Mouse (Mus musculus): Measurements from ENCODE around the gene Rnh1. TPM values are rescaled to one million over a fixed set of nuclear protein-coding genes. Genes with fewer than 3 reads are reported as not detected.
A peak's percentile ranks its signal among the peaks of the same experiment; 100 is the strongest.

The Rnh1 gene
- polyA plus RNA-seq, 1 experiment from 2014 or later = 160 TPM

GRCm38 (mm10) chr7:141190220-141190619 lies 17.6 kb upstream of the Rnh1 start:
- no peaks in the 10 kb centered on the region for H3K9me3 ChIP-seq (ENCODE audit: control insufficient read depth, low read length)

GRCm38 (mm10) chr7:141188733-141189132 lies 16.1 kb upstream of the Rnh1 start:
- no peak overlapping the region for H3K4me2 ChIP-seq (ENCODE audit: low read depth, low read length)
- no peak overlapping the region for H3K27ac ChIP-seq (replicated peaks; ENCODE audit: low read depth, low read length)
- peaks cover 11% of the 10 kb centered on the region for H3K4me1 ChIP-seq (ENCODE audit: control insufficient read depth, insufficient read depth, low read length)
- no peak overlapping the region for H3K4me3 ChIP-seq (ENCODE audit: low read depth, low read length)
- H3K36me3 ChIP-seq (ENCODE audit: control insufficient read depth, insufficient read depth, low read length) = peaks cover 34% of the 10 kb centered on the region
- no peaks in the 10 kb centered on the region for H3K27me3 ChIP-seq (replicated peaks; ENCODE audit: control insufficient read depth, insufficient read depth, low read length)
- ATAC-seq (ENCODE audit: low read depth) = no peak
- H3K9ac ChIP-seq (ENCODE audit: low read depth, low read length) = no peak overlapping the region
- H3K9me3 ChIP-seq (ENCODE audit: control insufficient read depth, low read length) = no peaks in the 10 kb centered on the region
- no peak for DNase-seq (ENCODE audit: low spot score)
- WGBS = 91% methylated on average over 3 of the region's 3 CpGs

More at GRCm38 (mm10) chr7:141190220-141190619, 17.6 kb upstream of the Rnh1 start:
- Histone ChIP-seq H3K4me3 (ENCODE audit: low read depth, low read length) (no peak overlapping the region), H3K27ac (replicated peaks; ENCODE audit: low read depth, low read length) (no peak overlapping the region), H3K4me2 (ENCODE audit: low read depth, low read length) (no peak overlapping the region), H3K4me1 (ENCODE audit: control insufficient read depth, insufficient read depth, low read length) (peaks cover 11% of the 10 kb centered on the region), H3K36me3 (ENCODE audit: control insufficient read depth, insufficient read depth, low read length) (peaks cover 34% of the 10 kb centered on the region), H3K27me3 (replicated peaks; ENCODE audit: control insufficient read depth, insufficient read depth, low read length) (no peaks in the 10 kb centered on the region), H3K9ac (ENCODE audit: low read depth, low read length) (no peak overlapping the region)
- 82% methylated on average over 3 of the region's 3 CpGs for WGBS
- DNase-seq (ENCODE audit: low spot score) (no peak), ATAC-seq (ENCODE audit: low read depth) (no peak)

- ATAC-seq (ENCODE audit: low read depth) (no peak), DNase-seq (ENCODE audit: low spot score) (no peak)
- peaks cover 11% of the 10 kb centered on the region for H3K4me1 ChIP-seq (ENCODE audit: control insufficient read depth, insufficient read depth, low read length)
- peaks cover 34% of the 10 kb centered on the region for H3K36me3 ChIP-seq (ENCODE audit: control insufficient read depth, insufficient read depth, low read length)
- H3K9ac ChIP-seq (ENCODE audit: low read depth, low read length) = no peak overlapping the region
- H3K9me3 ChIP-seq (ENCODE audit: control insufficient read depth, low read length) = no peaks in the 10 kb centered on the region
- no peak overlapping the region for H3K4me3 ChIP-seq (ENCODE audit: low read depth, low read length)
- H3K4me2 ChIP-seq (ENCODE audit: low read depth, low read length) = no peak overlapping the region
- H3K27me3 ChIP-seq (replicated peaks; ENCODE audit: control insufficient read depth, insufficient read depth, low read length) = no peaks in the 10 kb centered on the region
- H3K27ac ChIP-seq (replicated peaks; ENCODE audit: low read depth, low read length) = no peak overlapping the region
- WGBS = 74% methylated on average over 3 of the region's 3 CpGs
These were observed 15.5 kb upstream of the Rnh1 start for GRCm38 (mm10) chr7:141188194-141188593.

DNA sequence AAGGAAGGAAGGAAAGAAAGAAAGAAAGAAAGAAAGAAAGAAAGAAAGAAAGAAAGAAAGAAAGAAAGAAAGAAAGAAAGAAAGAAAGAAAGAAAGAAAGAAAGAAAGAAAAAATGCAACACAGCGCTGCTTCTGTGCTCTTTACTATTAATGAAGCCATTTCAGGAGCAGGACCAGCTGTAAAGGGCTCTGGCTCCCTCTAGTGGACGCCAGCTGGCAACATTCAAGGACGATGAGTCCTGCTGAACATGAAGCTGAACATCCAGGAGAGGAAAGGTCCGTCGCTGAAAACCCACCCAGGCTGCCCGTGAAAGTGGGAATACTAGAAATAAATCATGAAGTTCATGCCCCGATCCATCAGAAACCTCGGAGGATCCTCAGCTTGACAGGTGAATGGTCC lies 3.5 kb upstream of the Rnh1 start:
- no peak overlapping the region for H3K4me3 ChIP-seq (ENCODE audit: low read depth, low read length)
- no peak for ATAC-seq (ENCODE audit: low read depth)
- H3K27ac ChIP-seq (replicated peaks; ENCODE audit: low read depth, low read length) = no peak overlapping the region
- H3K4me1 ChIP-seq (ENCODE audit: control insufficient read depth, insufficient read depth, low read length) = peaks cover 6% of the 10 kb centered on the region; the same call in 1 of the 2 replicates
- no peaks in the 10 kb centered on the region for H3K9me3 ChIP-seq (ENCODE audit: control insufficient read depth, low read length)
- DNase-seq (ENCODE audit: low spot score) = peak; percentile 92
- H3K9ac ChIP-seq (ENCODE audit: low read depth, low read length) = peak overlapping the region; percentile 25; the same call in 1 of the 2 replicates
- no peaks in the 10 kb centered on the region for H3K36me3 ChIP-seq (ENCODE audit: control insufficient read depth, insufficient read depth, low read length)
- H3K27me3 ChIP-seq (replicated peaks; ENCODE audit: control insufficient read depth, insufficient read depth, low read length) = no peaks in the 10 kb centered on the region
- no peak overlapping the region for H3K4me2 ChIP-seq (ENCODE audit: low read depth, low read length)
- 2% methylated on average over 8 of the region's 8 CpGs for WGBS

DNA sequence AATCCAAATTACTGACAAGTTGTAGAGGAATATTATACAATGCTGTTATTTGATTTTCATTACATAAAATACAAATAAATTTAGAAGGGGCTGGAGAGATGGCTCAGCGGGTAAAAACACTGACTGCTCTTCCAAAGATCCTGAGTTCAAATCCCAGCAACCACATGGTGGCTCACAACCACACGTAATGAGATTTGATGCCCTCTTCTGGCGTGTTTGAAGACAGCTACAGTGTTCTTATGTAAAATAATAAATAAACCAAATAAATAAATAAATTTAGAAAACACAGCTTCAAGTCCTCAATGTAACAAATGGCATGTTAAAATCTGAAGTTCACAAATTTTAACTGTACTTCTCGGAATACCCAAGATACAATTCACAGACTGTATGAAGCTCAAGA lies 2.4 kb upstream of the Rnh1 start:
- ATAC-seq (ENCODE audit: low read depth) (no peak), DNase-seq (ENCODE audit: low spot score) (no peak)
- peaks cover 6% of the 10 kb centered on the region; the same call in 1 of the 2 replicates for H3K4me1 ChIP-seq (ENCODE audit: control insufficient read depth, insufficient read depth, low read length)
- no peak overlapping the region for H3K4me3 ChIP-seq (ENCODE audit: low read depth, low read length)
- H3K27me3 ChIP-seq (replicated peaks; ENCODE audit: control insufficient read depth, insufficient read depth, low read length) = no peaks in the 10 kb centered on the region
- H3K9me3 ChIP-seq (ENCODE audit: control insufficient read depth, low read length) = no peaks in the 10 kb centered on the region
- no peaks in the 10 kb centered on the region for H3K36me3 ChIP-seq (ENCODE audit: control insufficient read depth, insufficient read depth, low read length)
- H3K9ac ChIP-seq (ENCODE audit: low read depth, low read length) = no peak overlapping the region
- H3K4me2 ChIP-seq (ENCODE audit: low read depth, low read length) = no peak overlapping the region
- WGBS = 88% methylated on average over 4 of the region's 4 CpGs
- no peak overlapping the region for H3K27ac ChIP-seq (replicated peaks; ENCODE audit: low read depth, low read length)

DNA sequence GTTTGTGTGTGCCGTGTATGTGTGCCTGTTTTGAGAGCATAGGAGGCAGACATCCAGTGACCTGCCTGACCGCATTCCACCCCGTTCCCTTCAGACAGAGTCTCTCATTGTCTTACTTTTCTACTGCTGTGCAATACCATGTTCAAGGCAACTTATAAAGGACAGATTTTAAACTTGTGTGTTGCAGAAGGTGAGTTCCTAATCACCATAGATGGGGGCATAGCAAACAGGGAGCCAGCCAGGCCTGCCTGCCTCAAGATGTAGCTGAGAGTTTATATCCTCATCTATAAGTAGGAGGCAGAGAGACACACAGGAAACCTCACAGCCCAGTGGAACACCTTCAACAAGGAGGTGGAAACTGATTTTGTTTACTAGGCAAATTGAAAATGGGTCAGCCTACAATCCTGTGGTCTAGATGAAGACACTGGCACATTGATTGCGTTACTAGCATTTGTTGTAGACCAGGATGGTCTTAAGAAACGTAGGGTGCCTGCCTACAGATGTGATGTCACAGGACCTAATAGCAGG lies 730 bp upstream of the Rnh1 start:
- H3K9me3 ChIP-seq (ENCODE audit: control insufficient read depth, low read length) = no peaks in the 10 kb centered on the region
- ATAC-seq (ENCODE audit: low read depth) = no peak
- H3K27ac ChIP-seq (replicated peaks; ENCODE audit: low read depth, low read length) = peak overlapping the region; percentile 86
- H3K9ac ChIP-seq (ENCODE audit: low read depth, low read length) = peak overlapping the region; percentile 69
- peak overlapping the region; percentile 71 for H3K4me2 ChIP-seq (ENCODE audit: low read depth, low read length)
- H3K4me3 ChIP-seq (ENCODE audit: low read depth, low read length) = peak overlapping the region; percentile 56
- H3K4me1 ChIP-seq (ENCODE audit: control insufficient read depth, insufficient read depth, low read length) = peaks cover 15% of the 10 kb centered on the region
- 77% methylated on average over 5 of the region's 5 CpGs for WGBS
- no peaks in the 10 kb centered on the region for H3K36me3 ChIP-seq (ENCODE audit: control insufficient read depth, insufficient read depth, low read length)
- no peaks in the 10 kb centered on the region for H3K27me3 ChIP-seq (replicated peaks; ENCODE audit: control insufficient read depth, insufficient read depth, low read length)
- DNase-seq (ENCODE audit: low spot score) = no peak

GRCm38 (mm10) chr7:141169866-141170265 lies 2.8 kb downstream of the Rnh1 start:
- Histone ChIP-seq H3K27ac (replicated peaks; ENCODE audit: low read depth, low read length) (no peak overlapping the region), H3K4me1 (ENCODE audit: control insufficient read depth, insufficient read depth, low read length) (peaks cover 21% of the 10 kb centered on the region), H3K4me3 (ENCODE audit: low read depth, low read length) (no peak overlapping the region), H3K27me3 (replicated peaks; ENCODE audit: control insufficient read depth, insufficient read depth, low read length) (no peaks in the 10 kb centered on the region), H3K36me3 (ENCODE audit: control insufficient read depth, insufficient read depth, low read length) (0 out of 2 replicates have a peak, but pooled peaks cover 7% of the 10 kb centered on the region), H3K9me3 (ENCODE audit: control insufficient read depth, low read length) (no peaks in the 10 kb centered on the region), H3K4me2 (ENCODE audit: low read depth, low read length) (no peak overlapping the region), H3K9ac (ENCODE audit: low read depth, low read length) (no peak overlapping the region)
- no peak for ATAC-seq (ENCODE audit: low read depth)
- DNase-seq (ENCODE audit: low spot score) = no peak

DNA sequence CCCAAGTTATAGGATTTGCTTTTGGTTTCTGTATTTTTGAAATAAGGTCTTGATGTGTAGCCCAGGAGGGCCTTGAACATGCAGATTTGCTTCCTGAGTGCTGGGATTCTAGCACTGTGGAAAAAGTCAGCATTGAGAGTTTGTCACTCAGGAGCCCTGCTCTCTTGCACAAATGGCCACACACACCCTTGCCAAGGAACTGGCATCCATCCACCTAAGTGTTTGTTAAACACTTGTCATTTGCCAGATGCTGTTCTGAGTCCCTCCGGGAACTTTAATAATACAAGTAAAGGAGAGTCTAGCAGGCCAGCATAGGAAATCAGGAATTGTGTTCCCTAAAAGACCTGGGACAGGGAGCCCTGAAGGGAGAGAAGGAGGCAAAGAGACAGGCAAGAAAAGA lies 3.4 kb downstream of the Rnh1 start:
- no peak overlapping the region for H3K9ac ChIP-seq (ENCODE audit: low read depth, low read length)
- H3K27ac ChIP-seq (replicated peaks; ENCODE audit: low read depth, low read length) = peak overlapping the region; percentile 31
- H3K4me3 ChIP-seq (ENCODE audit: low read depth, low read length) = no peak overlapping the region
- H3K4me2 ChIP-seq (ENCODE audit: low read depth, low read length) = peak overlapping the region; percentile 81
- ATAC-seq (ENCODE audit: low read depth) (no peak), DNase-seq (ENCODE audit: low spot score) (no peak)
- 75% methylated on average over 1 of the region's 1 CpGs for WGBS
- no peaks in the 10 kb centered on the region for H3K27me3 ChIP-seq (replicated peaks; ENCODE audit: control insufficient read depth, insufficient read depth, low read length)
- peaks cover 21% of the 10 kb centered on the region for H3K4me1 ChIP-seq (ENCODE audit: control insufficient read depth, insufficient read depth, low read length)
- H3K36me3 ChIP-seq (ENCODE audit: control insufficient read depth, insufficient read depth, low read length) = peaks cover 11% of the 10 kb centered on the region; the same call in 1 of the 2 replicates
- no peaks in the 10 kb centered on the region for H3K9me3 ChIP-seq (ENCODE audit: control insufficient read depth, low read length)

DNA sequence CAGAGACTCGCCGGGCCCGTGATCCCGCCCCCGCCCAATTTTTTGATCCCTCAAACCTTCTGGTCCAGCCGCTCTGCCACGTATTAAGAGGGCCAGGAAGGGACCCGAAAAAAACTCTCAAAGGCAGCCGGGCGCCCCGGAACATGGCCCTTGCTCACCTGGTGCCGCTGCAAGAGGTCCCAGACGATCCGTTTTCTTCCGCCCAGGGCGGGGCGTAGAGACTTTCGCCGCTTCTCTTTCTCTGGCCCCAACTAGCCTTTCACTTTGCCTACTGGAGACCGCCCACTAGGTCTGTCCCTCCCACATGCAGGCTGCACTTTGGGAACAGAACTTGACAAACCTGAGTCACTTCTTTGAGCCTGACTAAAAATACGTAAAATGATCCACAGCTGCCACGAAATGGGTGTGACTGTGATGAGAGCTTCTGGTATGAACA lies 4.1 kb downstream of the Rnh1 start:
- Histone ChIP-seq H3K4me3 (ENCODE audit: low read depth, low read length) (peak overlapping the region; percentile 60), H3K9me3 (ENCODE audit: control insufficient read depth, low read length) (no peaks in the 10 kb centered on the region), H3K9ac (ENCODE audit: low read depth, low read length) (peak overlapping the region; percentile 79), H3K27me3 (replicated peaks; ENCODE audit: control insufficient read depth, insufficient read depth, low read length) (no peaks in the 10 kb centered on the region), H3K27ac (replicated peaks; ENCODE audit: low read depth, low read length) (peak overlapping the region; percentile 75), H3K4me1 (ENCODE audit: control insufficient read depth, insufficient read depth, low read length) (peaks cover 21% of the 10 kb centered on the region), H3K4me2 (ENCODE audit: low read depth, low read length) (peak overlapping the region; percentile 81), H3K36me3 (ENCODE audit: control insufficient read depth, insufficient read depth, low read length) (peaks cover 19% of the 10 kb centered on the region; the same call in 1 of the 2 replicates)
- peak; percentile 91 for DNase-seq (ENCODE audit: low spot score)
- ATAC-seq (ENCODE audit: low read depth) = peak; percentile 58
- 2% methylated on average over 22 of the region's 22 CpGs for WGBS
